Mouse (Mus musculus): ENCODE data around the gene Tex33.

- no peak for TF ChIP-seq POLR2A (IDR thresholded peaks at IDR 0.05; ENCODE audit: low read depth, low read length)
- no peak for TF ChIP-seq CTCF (IDR thresholded peaks at IDR 0.05; ENCODE audit: extremely low read depth, insufficient read length, insufficient replicate concordance, low read depth, low read length)
Measured at GRCm38 (mm10) chr15:78401345-78401744, 5.6 kb upstream of the Tex33 start.
